Mouse (Mus musculus): ENCODE measurements around the gene Prkg1. TPM values are rescaled to one million over a fixed set of nuclear protein-coding genes. Genes with fewer than 3 reads are reported as not detected.

Prkg1 gene
- total and polyA plus RNA-seq, 3 experiments, result not detected

DNA sequence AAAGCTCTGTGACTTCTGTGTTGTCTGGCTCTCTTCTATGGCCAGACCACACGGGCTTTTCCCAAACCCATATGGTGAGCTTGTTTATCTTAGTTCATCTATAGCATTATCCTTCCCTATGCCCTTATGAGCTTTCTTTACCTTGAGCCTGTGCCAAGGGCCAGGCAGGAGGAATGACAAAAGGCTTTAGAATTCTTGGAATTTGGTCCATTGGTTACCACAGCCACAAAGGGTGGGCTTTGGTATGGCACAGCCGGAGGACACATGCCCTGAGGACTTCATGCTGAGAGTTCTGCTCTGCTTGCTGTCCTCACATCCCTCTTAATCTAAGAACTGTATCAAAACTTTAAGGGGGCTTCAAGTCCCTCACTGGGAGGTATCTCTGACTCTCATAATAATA, 628.5 kb downstream of the Prkg1 start:
- no peaks in the 10 kb centered on the region for H3K36me3 ChIP-seq (ENCODE audit: control insufficient read depth in 1 of 2, insufficient read depth in 2 of 2, low read length in 2 of 2)
- TF ChIP-seq ZNF384 (IDR thresholded peaks at IDR 0.05; ENCODE audit: low read depth, low read length), result no peak
- TF ChIP-seq POLR2AphosphoS2 (IDR thresholded peaks at IDR 0.05; ENCODE audit: low read length), result no peak
- no peak for TF ChIP-seq TBP (IDR thresholded peaks at IDR 0.05; ENCODE audit: low read depth, low read length)
- TF ChIP-seq CHD1 (IDR thresholded peaks at IDR 0.05; ENCODE audit: low read depth, low read length), result no peak
- TF ChIP-seq MEF2A (IDR thresholded peaks at IDR 0.05; ENCODE audit: extremely low read depth, insufficient replicate concordance, low read depth, low read length, poor library complexity, severe bottlenecking), result no peak
- TF ChIP-seq KAT2A (conservative IDR thresholded peaks at IDR 0.05; ENCODE audit: low read depth, low read length), result no peak
- no peak for TF ChIP-seq TCF12 (IDR thresholded peaks at IDR 0.05; ENCODE audit: low read depth, low read length)
- TF ChIP-seq ZC3H11A (IDR thresholded peaks at IDR 0.05; ENCODE audit: low read depth, low read length), result no peak
- TF ChIP-seq UBTF (IDR thresholded peaks at IDR 0.05; ENCODE audit: borderline replicate concordance, insufficient read depth, low read depth, low read length), result no peak
- TF ChIP-seq NRF1 (IDR thresholded peaks at IDR 0.05; ENCODE audit: insufficient read depth, low read depth, low read length, poor library complexity, severe bottlenecking), result no peak
- TF ChIP-seq BHLHE40 (IDR thresholded peaks at IDR 0.05; ENCODE audit: borderline replicate concordance, low read depth, low read length), result no peak
- TF ChIP-seq MAX (IDR thresholded peaks at IDR 0.05; ENCODE audit: low read length), result no peak
- no peak for TF ChIP-seq ETS1 (IDR thresholded peaks at IDR 0.05; ENCODE audit: low read depth, low read length)
- no peak for TF ChIP-seq USF2 (IDR thresholded peaks at IDR 0.05; ENCODE audit: borderline replicate concordance in 1 of 2, insufficient read depth in 1 of 2, low read depth in 1 of 2, low read length in 2 of 2)
- TF ChIP-seq USF1 (IDR thresholded peaks at IDR 0.05; ENCODE audit: low read depth, low read length), result no peak
- no peak for TF ChIP-seq RAD21 (IDR thresholded peaks at IDR 0.05; ENCODE audit: low read depth, low read length)
- no peak for TF ChIP-seq ELF1 (IDR thresholded peaks at IDR 0.05; ENCODE audit: low read depth, low read length)
- no peaks in the 10 kb centered on the region for H3K4me1 ChIP-seq (ENCODE audit: control insufficient read depth in 1 of 2, insufficient read depth in 2 of 2, low read length in 2 of 2)
- no peaks in the 10 kb centered on the region for H3K79me2 ChIP-seq (ENCODE audit: control insufficient read depth, insufficient read depth, low read length, poor library complexity)
- H3K9me3 ChIP-seq (replicated peaks; ENCODE audit: insufficient read depth, low read length), result no peaks in the 10 kb centered on the region
- H3K4me3 ChIP-seq (ENCODE audit: control insufficient read depth in 1 of 2, insufficient read depth in 1 of 2, low read depth in 2 of 2, low read length in 2 of 2), result no peak overlapping the region
- H3K27me3 ChIP-seq (ENCODE audit: control insufficient read depth in 1 of 2, insufficient read depth in 2 of 2, low read length in 2 of 2), result no peaks in the 10 kb centered on the region
- DNase-seq (ENCODE audit: low read depth, low spot score), result no peak
- no peak overlapping the region for H3K27ac ChIP-seq (ENCODE audit: control insufficient read depth, low read depth, low read length)
- H3K9ac ChIP-seq (ENCODE audit: control insufficient read depth, low read depth, low read length, poor library complexity, severe bottlenecking), result no peak overlapping the region

DNA sequence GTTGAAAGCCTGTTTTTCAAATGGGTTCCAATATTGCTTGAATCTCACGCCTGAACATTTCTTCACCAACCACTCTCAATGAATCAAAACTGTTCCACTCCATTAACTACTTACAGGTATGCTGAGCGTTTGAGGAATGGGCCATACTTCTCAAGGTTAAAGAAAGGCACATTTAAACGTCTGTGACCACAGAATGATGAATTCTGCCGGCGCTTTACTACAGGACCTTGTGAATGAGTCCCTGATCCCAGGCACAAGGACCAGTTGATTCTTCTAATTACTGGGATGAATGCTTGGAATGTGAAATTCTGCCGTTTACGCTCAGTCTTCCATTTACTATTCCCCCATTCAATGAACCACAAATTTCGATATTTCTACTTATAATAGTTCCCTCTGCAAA, 632.2 kb downstream of the Prkg1 start:
- H3K9ac ChIP-seq (ENCODE audit: control insufficient read depth, low read depth, low read length, poor library complexity, severe bottlenecking), result no peak overlapping the region
- H3K4me3 ChIP-seq (ENCODE audit: control insufficient read depth in 1 of 2, insufficient read depth in 1 of 2, low read depth in 2 of 2, low read length in 2 of 2), result no peak overlapping the region
- H3K27me3 ChIP-seq (ENCODE audit: control insufficient read depth in 1 of 2, insufficient read depth in 2 of 2, low read length in 2 of 2), result no peaks in the 10 kb centered on the region
- TF ChIP-seq TBP (IDR thresholded peaks at IDR 0.05; ENCODE audit: low read depth, low read length), result no peak
- TF ChIP-seq CTCF (IDR thresholded peaks at IDR 0.05 in 2 of 3, conservative IDR thresholded peaks at IDR 0.05 in 1 of 3; ENCODE audit: control insufficient read depth in 1 of 3, insufficient read depth in 1 of 3, low read depth in 2 of 3, low read length in 3 of 3, poor library complexity in 1 of 3, severe bottlenecking in 1 of 3), result no peak
- TF ChIP-seq MYC (IDR thresholded peaks at IDR 0.05; ENCODE audit: low read depth, low read length), result no peak
- no peak for TF ChIP-seq POLR2AphosphoS2 (IDR thresholded peaks at IDR 0.05; ENCODE audit: low read length)
- no peak for TF ChIP-seq MXI1 (IDR thresholded peaks at IDR 0.05; ENCODE audit: low read depth, low read length)
- TF ChIP-seq ETS1 (IDR thresholded peaks at IDR 0.05; ENCODE audit: low read depth, low read length), result no peak
- TF ChIP-seq GABPA (IDR thresholded peaks at IDR 0.05; ENCODE audit: low read depth, low read length), result no peak
- no peak for TF ChIP-seq USF2 (IDR thresholded peaks at IDR 0.05; ENCODE audit: borderline replicate concordance in 1 of 2, insufficient read depth in 1 of 2, low read depth in 1 of 2, low read length in 2 of 2)
- no peak for TF ChIP-seq RAD21 (IDR thresholded peaks at IDR 0.05; ENCODE audit: low read depth, low read length)
- TF ChIP-seq MEF2A (IDR thresholded peaks at IDR 0.05; ENCODE audit: extremely low read depth, insufficient replicate concordance, low read depth, low read length, poor library complexity, severe bottlenecking), result no peak
- TF ChIP-seq UBTF (IDR thresholded peaks at IDR 0.05; ENCODE audit: borderline replicate concordance, insufficient read depth, low read depth, low read length), result no peak
- TF ChIP-seq MAX (IDR thresholded peaks at IDR 0.05; ENCODE audit: low read length), result no peak
- TF ChIP-seq MYB (IDR thresholded peaks at IDR 0.05; ENCODE audit: low read depth, low read length), result no peak
- no peak for TF ChIP-seq ELF1 (IDR thresholded peaks at IDR 0.05; ENCODE audit: low read depth, low read length)
- no peak overlapping the region for H3K27ac ChIP-seq (ENCODE audit: control insufficient read depth, low read depth, low read length)
- H3K79me2 ChIP-seq (ENCODE audit: control insufficient read depth, insufficient read depth, low read length, poor library complexity), result no peaks in the 10 kb centered on the region
- H3K4me1 ChIP-seq (ENCODE audit: control insufficient read depth in 1 of 2, insufficient read depth in 2 of 2, low read length in 2 of 2), result no peaks in the 10 kb centered on the region
- DNase-seq (ENCODE audit: low read depth, low spot score), result no peak
- no peaks in the 10 kb centered on the region for H3K9me3 ChIP-seq (replicated peaks; ENCODE audit: insufficient read depth, low read length)
- no peaks in the 10 kb centered on the region for H3K36me3 ChIP-seq (ENCODE audit: control insufficient read depth in 1 of 2, insufficient read depth in 2 of 2, low read length in 2 of 2)

Data from MEL (cell line).